Mouse (Mus musculus): Measurements from ENCODE around the gene Ddx1.

The Ddx1 gene

DNA sequence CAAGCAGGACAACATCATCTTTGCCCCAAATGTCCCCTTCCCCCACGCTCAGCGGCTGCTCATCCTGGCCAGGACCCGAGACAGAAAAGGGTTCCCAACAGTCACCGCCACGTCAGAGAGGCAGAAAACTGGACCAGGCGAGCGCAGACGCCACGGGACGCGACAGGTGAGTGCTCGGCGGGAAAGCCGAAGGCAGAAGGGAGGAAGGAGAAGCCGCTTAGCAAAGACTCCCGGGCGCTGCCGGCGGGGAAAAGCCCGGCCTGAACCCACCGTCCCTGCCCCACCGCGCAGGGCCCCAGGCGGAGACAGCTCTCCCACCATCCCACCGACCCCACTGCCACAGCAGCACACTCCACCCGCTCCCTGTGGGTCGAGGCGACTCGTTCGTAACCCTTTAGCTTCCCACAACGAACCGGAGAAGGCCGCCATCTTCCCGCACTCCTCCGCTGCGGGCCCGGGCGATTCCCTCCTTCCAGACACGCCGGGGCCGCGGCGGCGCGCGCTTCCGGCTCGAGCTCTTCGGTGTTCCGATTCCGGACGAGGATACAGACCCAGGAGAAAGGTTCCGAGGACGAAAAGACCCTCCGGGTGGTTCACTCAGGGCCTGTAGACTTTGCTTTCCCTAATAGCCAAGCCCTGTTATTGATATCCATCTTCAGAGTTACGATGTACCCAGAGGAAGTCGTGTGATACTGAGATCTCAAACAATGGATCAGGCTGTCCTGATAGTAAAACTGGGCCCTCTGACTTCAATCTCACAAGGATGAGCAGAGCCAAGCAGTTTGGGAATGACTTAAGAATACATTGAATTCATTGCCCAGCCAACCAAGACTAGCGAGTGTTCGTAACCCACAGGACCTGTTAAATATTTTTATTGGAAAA lies at the start of gene Ddx1:
Gene Ddx1, minus strand, starts transcription at position 523 of the 882 bp plus-strand sequence.
- in situ Hi-C loops (cut with MboI; ENCODE audit: low pct_unique_long_range_greater_than_20kb in 1 of 2, low sequenced_read_pairs in 2 of 2, unreplicated experiment in 1 of 2) = loop anchor here in 1 of 2 experiments (25.0 kb wide), 1 partner anchor 1937 kb away; no protein-coding TSS in a partner anchor

DNA sequence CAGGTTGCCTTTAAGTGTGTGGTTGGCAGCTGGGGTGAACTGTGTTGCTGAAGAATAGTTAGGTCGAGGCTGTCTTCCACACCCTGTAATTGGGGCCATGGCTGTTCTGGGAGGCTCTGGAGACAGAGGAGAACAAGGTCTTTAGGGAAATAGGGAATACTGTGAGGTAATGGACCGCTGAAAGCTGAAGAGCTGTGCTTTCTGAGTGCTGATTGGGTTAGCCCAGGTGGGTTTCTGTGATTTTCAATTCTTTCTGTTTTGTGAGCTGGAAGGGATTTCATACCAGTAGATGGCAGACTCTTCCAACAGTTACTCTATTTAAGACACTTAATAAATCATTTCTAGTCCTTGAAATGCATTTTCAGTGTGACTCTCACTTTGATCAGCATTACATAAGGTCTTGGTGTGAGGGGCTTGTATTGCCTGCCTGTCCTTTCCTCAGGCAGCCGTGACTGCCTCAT lies 44.4 kb upstream of the Ddx1 start:
- in situ Hi-C loops (cut with MboI; ENCODE audit: low pct_unique_long_range_greater_than_20kb in 1 of 2, low sequenced_read_pairs in 2 of 2, unreplicated experiment in 1 of 2) = no loop called here

DNA sequence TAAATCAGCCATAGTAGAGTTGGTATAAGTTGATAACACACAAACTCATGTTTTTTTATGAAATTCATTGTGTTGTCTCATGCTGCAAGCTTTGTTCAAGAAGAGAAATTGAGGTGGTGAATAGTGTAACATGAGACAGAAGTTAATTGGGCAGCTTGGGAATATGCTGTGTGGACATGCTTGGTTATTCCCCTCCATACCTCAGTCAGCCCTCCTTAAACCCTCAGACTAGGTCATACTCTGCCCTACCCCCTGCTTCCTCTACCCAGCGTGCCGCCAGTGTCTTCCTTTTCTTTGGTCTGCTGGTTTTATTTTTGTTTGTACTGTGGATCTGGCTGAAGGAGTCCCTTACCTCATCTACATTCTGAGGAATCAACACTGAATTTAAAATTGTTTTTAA lies 42.4 kb upstream of the Ddx1 start:
- in situ Hi-C loops (cut with MboI; ENCODE audit: low pct_unique_long_range_greater_than_20kb in 1 of 2, low sequenced_read_pairs in 2 of 2, unreplicated experiment in 1 of 2) = no loop called here

DNA sequence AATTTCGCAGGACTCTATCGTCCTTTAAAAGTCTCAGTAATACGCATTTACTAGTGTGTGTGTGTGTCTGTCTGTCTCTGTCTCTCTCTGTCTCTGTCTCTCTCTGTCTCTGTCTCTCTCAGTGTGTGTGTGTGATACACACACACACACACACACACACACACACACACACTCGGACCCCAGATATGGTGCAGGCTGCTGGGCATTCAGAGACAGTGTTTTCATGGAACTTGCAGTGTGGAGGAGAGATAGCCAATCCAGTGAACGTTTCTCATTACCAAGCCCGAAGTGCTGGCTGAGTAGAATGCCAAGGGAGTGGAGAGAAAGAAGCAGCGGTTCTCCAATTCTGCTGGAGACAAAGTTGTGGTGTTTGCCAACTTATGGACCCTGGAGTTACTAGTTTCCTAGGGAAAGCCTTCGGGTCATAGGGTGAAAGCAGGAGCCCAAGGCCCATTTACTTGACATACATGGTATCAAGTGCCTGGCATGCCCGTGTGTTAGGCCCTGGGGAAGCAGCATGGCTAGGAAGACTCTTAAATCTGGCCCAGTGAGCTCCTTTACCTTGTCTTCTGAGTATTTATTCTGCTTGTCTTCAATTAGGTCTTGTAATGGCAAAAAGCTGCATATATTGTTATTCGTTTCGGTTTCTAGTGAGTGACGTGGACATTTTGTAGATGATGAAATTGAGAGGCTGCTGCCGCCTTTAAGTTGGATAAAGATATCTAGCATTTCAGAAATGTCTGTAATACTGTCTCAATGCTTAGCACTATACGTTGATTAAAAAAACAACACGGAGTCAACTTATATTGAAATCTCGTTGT lies 20.8 kb upstream of the Ddx1 start:
- in situ Hi-C loops (cut with MboI; ENCODE audit: low pct_unique_long_range_greater_than_20kb in 1 of 2, low sequenced_read_pairs in 2 of 2, unreplicated experiment in 1 of 2) = no loop called here

DNA sequence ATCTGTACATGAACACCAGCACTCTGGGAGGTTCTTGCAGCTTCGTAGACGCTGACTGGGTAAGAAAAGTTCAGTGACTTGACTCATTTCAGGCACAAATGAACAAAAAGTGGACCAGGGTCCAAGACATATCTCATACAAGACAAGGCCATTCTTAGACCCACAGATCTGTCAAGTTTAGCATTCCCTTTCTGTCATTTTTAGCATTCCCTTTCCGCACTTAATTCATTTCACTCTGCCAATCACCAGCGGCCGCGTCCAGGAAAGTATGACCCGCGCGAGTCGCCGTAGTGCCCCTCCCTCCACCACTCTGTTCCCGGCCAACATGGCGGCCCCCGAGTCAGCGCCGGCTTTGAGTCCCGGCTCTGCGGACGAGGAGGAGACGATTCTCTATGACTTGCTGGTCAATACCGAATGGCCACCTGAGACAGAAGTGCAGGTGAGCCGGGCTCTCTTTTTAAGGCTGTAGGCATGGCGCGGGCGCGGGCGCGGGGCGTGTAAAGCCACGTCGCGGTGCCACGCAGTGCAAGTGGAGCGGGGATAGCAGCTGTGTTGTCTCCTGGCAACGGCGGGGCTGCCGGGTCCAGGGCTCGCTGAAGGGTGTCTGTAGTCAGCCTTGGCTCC lies 19.9 kb upstream of the Ddx1 start, which contains the start of gene Nbas:
Gene Nbas, plus strand, starts transcription at position 308 of the 624 bp plus-strand sequence.
- in situ Hi-C loops (cut with MboI; ENCODE audit: low pct_unique_long_range_greater_than_20kb in 1 of 2, low sequenced_read_pairs in 2 of 2, unreplicated experiment in 1 of 2) = no loop called here

DNA sequence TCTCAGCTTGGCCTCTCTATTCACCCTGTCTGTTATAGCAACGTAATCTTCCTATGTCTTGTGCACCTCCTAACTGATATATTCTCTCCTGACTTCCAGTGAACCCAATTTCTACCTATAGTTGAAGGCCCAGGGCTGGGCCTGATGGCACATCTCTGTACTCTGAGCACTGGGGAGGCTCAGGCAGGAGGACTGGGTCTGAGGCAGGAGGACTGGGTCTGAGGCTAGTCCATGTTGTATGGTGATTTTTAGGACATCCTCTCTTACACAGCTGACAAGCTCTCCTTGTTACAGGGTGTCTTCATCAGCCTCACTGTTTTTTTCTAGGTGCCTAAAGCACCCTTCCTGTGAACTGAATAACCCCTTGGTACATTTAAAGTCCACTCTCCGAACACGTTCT lies 19.4 kb upstream of the Ddx1 start:
- in situ Hi-C loops (cut with MboI; ENCODE audit: low pct_unique_long_range_greater_than_20kb in 1 of 2, low sequenced_read_pairs in 2 of 2, unreplicated experiment in 1 of 2) = no loop called here

DNA sequence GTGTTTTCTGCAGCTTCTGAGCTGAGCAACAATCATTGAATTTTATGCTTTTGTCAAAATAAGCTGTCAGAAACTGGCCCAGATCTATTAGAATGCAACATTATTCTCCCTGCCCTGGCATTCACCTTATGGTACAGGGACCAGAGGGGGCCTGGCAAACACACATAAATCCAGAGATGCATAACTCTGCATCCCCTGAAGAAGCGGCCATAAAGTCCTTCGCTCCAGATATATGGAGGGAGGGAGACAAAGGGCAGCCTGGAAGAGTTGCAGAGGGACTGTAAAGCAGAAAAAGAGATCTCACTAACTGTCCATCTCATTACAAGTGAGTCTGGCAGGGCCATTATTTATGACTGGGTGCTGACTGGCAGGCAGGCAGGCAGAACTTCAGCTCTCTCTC lies 6.7 kb upstream of the Ddx1 start:
- in situ Hi-C loops (cut with MboI; ENCODE audit: low pct_unique_long_range_greater_than_20kb in 1 of 2, low sequenced_read_pairs in 2 of 2, unreplicated experiment in 1 of 2) = no loop called here

DNA sequence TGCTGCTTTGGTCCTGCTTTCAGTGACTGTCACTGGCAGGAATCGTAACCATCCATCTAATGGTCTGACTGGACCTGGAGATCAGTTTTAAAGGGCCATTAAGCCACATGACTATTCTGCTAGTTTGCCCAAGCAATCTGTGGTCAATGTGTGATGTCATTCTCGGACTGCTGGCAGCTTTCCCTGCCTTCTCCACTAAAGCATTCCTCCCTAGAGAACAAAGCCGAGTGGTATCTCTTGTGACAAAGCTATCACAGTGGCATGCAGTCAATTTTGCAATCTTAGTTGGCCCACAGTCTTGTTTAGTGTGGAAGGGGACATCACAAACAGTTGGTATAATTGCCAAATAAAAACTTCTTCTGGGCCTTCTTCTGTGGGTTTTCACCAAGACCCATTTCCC lies 6.1 kb upstream of the Ddx1 start:
- in situ Hi-C loops (cut with MboI; ENCODE audit: low pct_unique_long_range_greater_than_20kb in 1 of 2, low sequenced_read_pairs in 2 of 2, unreplicated experiment in 1 of 2) = no loop called here

DNA sequence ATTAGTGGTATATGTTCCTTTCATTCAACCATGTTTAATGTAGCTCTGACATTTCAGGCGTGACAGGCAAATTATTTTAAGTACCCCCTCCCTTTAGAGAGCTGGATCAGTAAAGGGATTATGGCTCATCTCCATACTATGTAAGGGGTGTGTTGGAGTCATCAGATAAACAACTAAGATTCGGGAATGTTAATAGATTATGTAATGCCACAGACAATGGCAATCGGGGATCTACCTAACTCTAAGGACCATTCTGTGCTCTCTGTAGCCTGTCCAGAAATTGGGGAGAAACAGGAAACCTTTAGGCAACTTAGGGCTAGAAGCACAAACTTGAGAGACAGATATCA lies 533 bp upstream of the Ddx1 start:
- in situ Hi-C loops (cut with MboI; ENCODE audit: low pct_unique_long_range_greater_than_20kb in 1 of 2, low sequenced_read_pairs in 2 of 2, unreplicated experiment in 1 of 2) = loop anchor here in 1 of 2 experiments (25.0 kb wide), 1 partner anchor 1937 kb away; no protein-coding TSS in a partner anchor

DNA sequence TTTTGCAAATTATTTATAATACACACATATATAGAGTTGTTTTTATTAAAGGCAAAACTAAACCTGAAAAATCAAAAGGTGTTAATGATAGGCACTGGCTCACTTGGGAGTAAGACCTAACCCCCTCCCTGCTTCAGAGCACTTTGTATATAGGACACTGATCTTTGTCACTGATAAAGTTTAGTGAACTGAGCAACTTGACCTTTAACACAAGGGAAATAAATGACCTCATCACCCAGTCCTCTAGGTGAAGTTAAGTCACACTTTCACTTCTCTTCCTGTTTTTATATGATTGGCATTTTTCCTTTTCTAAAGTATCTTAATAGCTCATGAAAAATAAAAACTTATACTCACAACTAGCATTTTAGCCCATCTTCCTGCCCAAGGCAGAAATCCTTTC lies 6.6 kb downstream of the Ddx1 start:
- in situ Hi-C loops (cut with MboI; ENCODE audit: low pct_unique_long_range_greater_than_20kb in 1 of 2, low sequenced_read_pairs in 2 of 2, unreplicated experiment in 1 of 2) = loop anchor here in 1 of 2 experiments (25.0 kb wide), 1 partner anchor 1930 kb away; no protein-coding TSS in a partner anchor

DNA sequence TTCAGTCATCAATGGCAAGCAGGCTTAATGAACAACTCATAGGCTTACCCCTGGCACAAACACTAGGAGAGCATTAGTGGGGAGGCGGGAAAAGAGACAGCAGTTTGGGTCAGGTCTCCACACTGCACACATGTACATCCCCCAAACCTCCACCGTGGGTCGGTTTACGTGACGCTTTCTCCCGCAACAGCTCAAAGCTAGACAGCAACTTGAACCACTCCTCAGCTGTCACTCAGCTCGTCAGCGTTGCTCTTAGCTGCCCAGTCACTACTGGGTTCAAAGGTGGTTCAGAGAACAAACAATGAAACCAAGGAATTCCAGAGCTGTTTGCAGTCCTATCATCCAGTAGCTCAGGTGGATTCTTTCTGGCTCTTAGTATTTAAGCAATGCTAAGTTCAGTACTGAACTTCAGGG lies 30.9 kb downstream of the Ddx1 start:
- in situ Hi-C loops (cut with MboI; ENCODE audit: low pct_unique_long_range_greater_than_20kb in 1 of 2, low sequenced_read_pairs in 2 of 2, unreplicated experiment in 1 of 2) = loop anchor here (10.0 to 25.0 kb wide), 4 partner anchors 456 to 803 kb away; no protein-coding TSS in a partner anchor

DNA sequence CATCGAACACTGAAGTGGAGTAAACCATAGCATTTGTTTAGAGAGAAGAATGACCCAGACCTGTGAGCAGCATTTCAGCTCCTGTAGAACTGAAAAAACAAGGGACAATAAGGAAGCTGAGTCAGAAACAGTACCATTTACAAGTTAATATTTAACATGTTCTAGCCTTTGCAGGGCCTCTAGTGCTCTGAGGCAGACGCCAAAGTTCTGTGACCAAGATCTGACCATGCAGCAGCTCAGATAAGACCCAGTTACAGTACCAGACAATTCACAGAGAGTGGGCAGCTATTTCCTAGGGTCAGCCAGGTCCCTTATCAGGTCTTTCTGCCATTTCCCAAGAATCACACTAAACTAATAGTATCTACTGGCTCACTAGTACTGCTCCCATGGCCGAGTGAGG lies 31.4 kb downstream of the Ddx1 start:
- in situ Hi-C loops (cut with MboI; ENCODE audit: low pct_unique_long_range_greater_than_20kb in 1 of 2, low sequenced_read_pairs in 2 of 2, unreplicated experiment in 1 of 2) = loop anchor here (10.0 to 25.0 kb wide), 4 partner anchors 455 to 803 kb away; no protein-coding TSS in a partner anchor

DNA sequence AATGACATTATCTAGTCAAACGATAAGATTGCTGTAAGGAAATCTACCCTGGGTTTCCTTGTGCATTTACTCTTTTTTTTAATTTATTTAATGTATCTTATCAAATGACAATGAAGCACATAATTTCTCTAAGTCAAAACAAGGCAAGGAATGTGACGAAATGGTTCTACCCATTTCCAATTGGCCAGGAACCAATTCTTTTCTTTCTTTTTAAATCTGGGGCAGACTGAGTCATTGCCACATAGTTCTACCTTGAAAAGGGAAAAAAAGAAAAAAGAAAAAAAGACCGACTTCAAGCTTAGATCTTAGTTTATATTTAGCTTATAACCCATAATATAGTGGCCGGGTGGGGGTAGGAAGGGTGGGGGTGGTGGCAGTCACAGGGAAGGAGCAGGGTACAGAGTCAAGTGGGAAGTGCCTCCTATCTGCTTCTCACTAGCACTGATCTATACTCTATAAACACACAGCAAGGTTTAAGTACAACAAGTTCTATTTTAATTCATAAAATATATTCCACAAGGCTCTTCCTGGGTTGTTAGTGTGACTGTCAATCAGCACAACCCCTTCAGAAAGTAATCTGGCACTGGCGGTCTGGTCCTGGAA lies 32.4 kb downstream of the Ddx1 start:
- in situ Hi-C loops (cut with MboI; ENCODE audit: low pct_unique_long_range_greater_than_20kb in 1 of 2, low sequenced_read_pairs in 2 of 2, unreplicated experiment in 1 of 2) = loop anchor here (10.0 to 25.0 kb wide), 4 partner anchors 454 to 802 kb away; no protein-coding TSS in a partner anchor

DNA sequence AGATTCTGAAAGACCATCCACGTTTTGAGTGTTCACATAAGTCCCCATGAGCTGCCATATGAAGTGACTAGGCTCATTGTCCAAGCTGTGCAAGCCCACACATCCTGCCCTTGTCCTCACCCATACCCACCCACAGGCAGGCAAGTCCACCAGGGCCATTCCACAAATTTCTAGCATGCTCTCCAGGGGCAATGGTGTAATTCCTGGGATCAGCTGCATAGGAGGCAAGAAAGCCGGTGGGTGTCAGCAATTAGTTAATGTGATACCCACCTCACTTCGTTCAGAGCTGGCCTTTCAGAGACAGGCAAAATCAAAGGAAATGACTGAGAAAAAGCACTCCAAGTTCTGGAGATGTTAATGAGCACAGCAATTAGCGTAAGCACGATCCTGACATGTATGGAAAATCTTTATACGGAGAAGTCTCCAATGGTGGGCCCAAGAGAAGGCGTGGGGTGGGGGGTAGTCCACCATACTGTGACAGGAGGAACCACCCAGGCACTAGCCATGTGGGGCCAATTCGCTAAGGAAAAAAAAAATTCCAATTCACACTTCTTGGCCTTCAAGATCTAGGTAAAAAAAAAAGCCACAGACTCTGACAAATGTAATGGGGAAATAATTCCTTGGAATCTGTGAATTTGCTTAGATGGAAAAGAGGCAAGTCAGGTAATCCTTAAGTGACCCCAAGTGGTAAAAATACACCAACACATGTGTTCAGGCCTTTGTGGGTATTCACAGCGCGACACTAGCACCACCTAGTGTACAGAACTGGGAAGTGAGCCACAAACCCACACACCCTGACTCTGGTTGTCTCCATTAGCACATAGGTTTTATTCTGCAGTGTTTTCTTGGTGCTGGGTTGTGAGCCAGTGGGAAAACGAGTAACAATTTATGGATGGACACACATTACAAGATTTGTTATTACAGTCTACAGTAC lies 34.4 kb downstream of the Ddx1 start:
- in situ Hi-C loops (cut with MboI; ENCODE audit: low pct_unique_long_range_greater_than_20kb in 1 of 2, low sequenced_read_pairs in 2 of 2, unreplicated experiment in 1 of 2) = loop anchor here (10.0 to 25.0 kb wide), 4 partner anchors 452 to 800 kb away; no protein-coding TSS in a partner anchor

DNA sequence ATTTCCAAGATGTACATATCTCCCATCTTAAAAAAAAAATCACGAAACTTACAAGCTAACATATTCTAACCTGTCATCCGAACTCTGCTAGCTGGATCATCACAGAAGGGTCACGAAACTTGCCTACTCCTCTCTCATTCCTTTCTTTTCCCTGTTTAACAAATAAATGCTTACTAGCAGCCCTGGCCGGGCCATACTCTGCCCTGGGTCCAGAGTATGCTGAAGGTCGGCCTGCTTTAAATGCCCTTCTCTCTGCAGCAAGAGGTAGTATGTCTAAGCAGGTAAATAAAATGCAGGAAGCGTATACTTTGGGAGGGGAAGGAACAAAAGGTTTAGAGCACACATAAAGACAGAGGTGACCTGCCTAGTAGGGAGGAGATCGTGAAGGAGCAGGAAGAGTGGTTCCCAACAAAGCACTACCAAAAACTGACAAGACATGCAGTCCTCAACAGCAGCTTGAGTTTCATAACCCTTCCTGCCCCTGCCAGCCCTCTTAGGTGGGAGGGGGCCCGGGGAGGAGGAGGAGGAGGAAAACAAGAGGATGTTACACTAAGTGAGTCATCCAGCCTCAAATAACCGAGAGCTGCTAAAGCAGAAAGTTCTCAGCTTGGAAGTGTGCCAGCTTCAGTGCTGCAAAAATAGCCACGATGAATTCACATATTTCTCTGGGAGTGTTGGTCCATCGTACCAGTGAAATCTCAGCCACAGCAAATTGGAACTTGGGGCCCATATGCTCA lies 37.1 kb downstream of the Ddx1 start:
- in situ Hi-C loops (cut with MboI; ENCODE audit: low pct_unique_long_range_greater_than_20kb in 1 of 2, low sequenced_read_pairs in 2 of 2, unreplicated experiment in 1 of 2) = loop anchor here (10.0 to 25.0 kb wide), 4 partner anchors 450 to 797 kb away; no protein-coding TSS in a partner anchor

DNA sequence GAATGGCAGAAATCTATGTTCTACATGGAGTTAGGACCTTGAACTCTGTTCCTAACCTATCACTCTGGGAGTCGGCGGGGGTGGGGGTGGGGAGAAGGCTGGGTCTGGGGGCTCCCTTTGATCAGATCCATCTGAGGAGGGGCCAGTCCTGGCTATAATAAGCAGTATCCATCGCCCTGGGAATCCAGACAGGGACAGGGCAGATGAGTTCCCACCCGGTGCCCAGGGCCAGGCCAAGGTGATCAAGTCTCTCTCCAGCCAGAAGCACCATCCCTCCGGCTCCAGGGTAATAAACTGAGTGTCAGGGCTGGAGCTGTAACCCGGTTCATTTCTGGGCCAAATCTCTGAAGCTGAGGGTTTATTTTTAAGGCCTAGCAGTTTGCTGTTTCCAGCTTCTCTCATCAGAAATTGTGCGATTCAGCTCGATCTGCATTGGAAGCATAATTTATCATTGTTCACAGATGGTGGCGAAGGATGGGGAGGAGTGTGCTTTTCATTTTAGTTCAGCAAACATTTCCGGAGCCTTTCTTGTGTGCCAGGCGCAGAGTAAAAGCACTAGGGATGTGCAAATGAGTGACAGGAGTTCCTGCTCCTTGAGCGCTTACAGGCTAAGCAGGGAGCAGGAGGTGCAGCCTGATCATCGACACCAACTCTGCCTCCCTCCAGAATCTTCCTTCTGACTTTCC lies 39.2 kb downstream of the Ddx1 start:
- in situ Hi-C loops (cut with MboI; ENCODE audit: low pct_unique_long_range_greater_than_20kb in 1 of 2, low sequenced_read_pairs in 2 of 2, unreplicated experiment in 1 of 2) = loop anchor here (10.0 to 25.0 kb wide), 4 partner anchors 448 to 795 kb away; no protein-coding TSS in a partner anchor
